Mouse (Mus musculus) granulocyte monocyte progenitor cell, adult 5-6 weeks (primary cell): ENCODE results near the gene Olfr625-ps1. TPM values are rescaled to one million over a fixed set of nuclear protein-coding genes. Genes with fewer than 3 reads are reported as not detected.
A peak's percentile ranks its signal among the peaks of the same experiment; 100 is the strongest.
"Not testable (repeated sequence)": the region's sequence is repeated elsewhere in the genome, so short reads cannot be mapped to it uniquely, and the experiment has no call there.

Source experiments
- ATAC-seq: replicated peaks from 2 replicates; pipeline ENCODE4 v1.8.0; 2016; ENCODE audit warnings: mild to moderate bottlenecking, moderate TSS enrichment, inconsistent platforms; ENCODE audit not compliant: poor library complexity, severe bottlenecking
- total RNA-seq, 2 experiments: library from RNA; stranded (forward) in 1 of 2; stranded (reverse) in 1 of 2; fragments of 200-712, 200-1000 nt in 1 of 2; fragments of >200 nt in 1 of 2; fragmentation: Nextera tagmentation in 1 of 2; gene quantifications; 2 replicates each; pipeline ENCODE4 v1.2.3; 2014 to 2017

Gene Olfr625-ps1
- total RNA-seq (2014; fragmentation: Nextera tagmentation) = not detected in 2 replicates
- not detected in 2 replicates for total RNA-seq (2017)

GRCm38 (mm10) chr7:103682420-103682819 is at the start of gene Olfr625-ps1:
Gene Olfr625-ps1, plus strand, starts transcription at chr7:103682720.
- no peak for ATAC-seq

GRCm38 (mm10) chr7:103636795-103637194 is 45.7 kb upstream of the Olfr625-ps1 start:
- ATAC-seq = no peak

- ATAC-seq = no peak
Observed at GRCm38 (mm10) chr7:103642602-103643001, 39.9 kb upstream of the Olfr625-ps1 start, which contains the start of gene Olfr622. Gene Olfr622, minus strand, starts transcription at chr7:103642702.

GRCm38 (mm10) chr7:103644070-103644469 is 38.5 kb upstream of the Olfr625-ps1 start:
- ATAC-seq = no peak

GRCm38 (mm10) chr7:103663598-103663997 is 18.9 kb upstream of the Olfr625-ps1 start, which contains the start of gene Olfr623:
Gene Olfr623, minus strand, starts transcription at chr7:103663698.
- no peak for ATAC-seq

GRCm38 (mm10) chr7:103671091-103671490 is 11.4 kb upstream of the Olfr625-ps1 start, which contains the start of gene Olfr624:
Gene Olfr624, minus strand, starts transcription at chr7:103671191.
- ATAC-seq = no peak

- no peak for ATAC-seq
Observed at GRCm38 (mm10) chr7:103699469-103699868, 16.9 kb downstream of the Olfr625-ps1 start.

- peak; percentile 68; the same call in 1 of the 2 replicates for ATAC-seq
Observed at GRCm38 (mm10) chr7:103712024-103712423, 29.5 kb downstream of the Olfr625-ps1 start.

GRCm38 (mm10) chr7:103714371-103714770 is 31.9 kb downstream of the Olfr625-ps1 start, which contains the start of gene Olfr243:
Gene Olfr243, plus strand, starts transcription at chr7:103714671.
- ATAC-seq = no peak

- not testable (repeated sequence) for ATAC-seq
Observed at GRCm38 (mm10) chr7:103716398-103716797, 33.9 kb downstream of the Olfr625-ps1 start.

GRCm38 (mm10) chr7:103730074-103730473 is 47.6 kb downstream of the Olfr625-ps1 start, which contains the start of gene Olfr628:
Gene Olfr628, plus strand, starts transcription at chr7:103730374.
- ATAC-seq = no peak

Other genes with a start within 250 kb of the Olfr625-ps1 start
Only the 30 nearest of the 34 such genes appear.
- gene Olfr607, start 218.6 kb upstream of the Olfr625-ps1 start, total RNA-seq (2014; fragmentation: Nextera tagmentation) = not detected in 2 replicates
- not detected in 2 replicates for gene Olfr607, start 218.6 kb upstream of the Olfr625-ps1 start, total RNA-seq (2017)
- gene Olfr608, start 212.8 kb upstream of the Olfr625-ps1 start, total RNA-seq (2014; fragmentation: Nextera tagmentation) = not detected in 2 replicates
- not detected in 2 replicates for gene Olfr608, start 212.8 kb upstream of the Olfr625-ps1 start, total RNA-seq (2017)
- not detected in 2 replicates for gene Olfr609, start 184.7 kb upstream of the Olfr625-ps1 start, total RNA-seq (2014; fragmentation: Nextera tagmentation)
- gene Olfr609, start 184.7 kb upstream of the Olfr625-ps1 start, total RNA-seq (2017) = not detected in 2 replicates
- gene Olfr610, start 170.6 kb upstream of the Olfr625-ps1 start, total RNA-seq (2014; fragmentation: Nextera tagmentation) = not detected in 2 replicates
- not detected in 2 replicates for gene Olfr610, start 170.6 kb upstream of the Olfr625-ps1 start, total RNA-seq (2017)
- not detected in 2 replicates for gene Olfr611, start 161.9 kb upstream of the Olfr625-ps1 start, total RNA-seq (2014; fragmentation: Nextera tagmentation)
- not detected in 2 replicates for gene Olfr611, start 161.9 kb upstream of the Olfr625-ps1 start, total RNA-seq (2017)
- not detected in 2 replicates for gene Olfr612, start 140.0 kb upstream of the Olfr625-ps1 start, total RNA-seq (2014; fragmentation: Nextera tagmentation)
- gene Olfr612, start 140.0 kb upstream of the Olfr625-ps1 start, total RNA-seq (2017) = not detected in 2 replicates
- gene Olfr613, start 134.6 kb upstream of the Olfr625-ps1 start, total RNA-seq (2014; fragmentation: Nextera tagmentation) = not detected in 2 replicates
- gene Olfr613, start 134.6 kb upstream of the Olfr625-ps1 start, total RNA-seq (2017) = not detected in 2 replicates
- not detected in 2 replicates for gene Olfr615, start 126.6 kb upstream of the Olfr625-ps1 start, total RNA-seq (2014; fragmentation: Nextera tagmentation)
- gene Olfr615, start 126.6 kb upstream of the Olfr625-ps1 start, total RNA-seq (2017) = not detected in 2 replicates
- gene Olfr616, start 113.6 kb upstream of the Olfr625-ps1 start, total RNA-seq (2014; fragmentation: Nextera tagmentation) = not detected in 2 replicates
- gene Olfr616, start 113.6 kb upstream of the Olfr625-ps1 start, total RNA-seq (2017) = not detected in 2 replicates
- gene Olfr617, start 109.7 kb upstream of the Olfr625-ps1 start, total RNA-seq (2014; fragmentation: Nextera tagmentation) = not detected in 2 replicates
- gene Olfr617, start 109.7 kb upstream of the Olfr625-ps1 start, total RNA-seq (2017) = not detected in 2 replicates
- not detected in 2 replicates for gene Olfr618, start 92.6 kb upstream of the Olfr625-ps1 start, total RNA-seq (2014; fragmentation: Nextera tagmentation)
- gene Olfr618, start 92.6 kb upstream of the Olfr625-ps1 start, total RNA-seq (2017) = not detected in 2 replicates
- not detected in 2 replicates for gene Olfr619, start 82.1 kb upstream of the Olfr625-ps1 start, total RNA-seq (2014; fragmentation: Nextera tagmentation)
- not detected in 2 replicates for gene Olfr619, start 82.1 kb upstream of the Olfr625-ps1 start, total RNA-seq (2017)
- gene Olfr620, start 70.2 kb upstream of the Olfr625-ps1 start, total RNA-seq (2014; fragmentation: Nextera tagmentation) = not detected in 2 replicates
- not detected in 2 replicates for gene Olfr620, start 70.2 kb upstream of the Olfr625-ps1 start, total RNA-seq (2017)
- gene Olfr622, start 40.0 kb upstream of the Olfr625-ps1 start, total RNA-seq (2014; fragmentation: Nextera tagmentation) = not detected in 2 replicates
- not detected in 2 replicates for gene Olfr622, start 40.0 kb upstream of the Olfr625-ps1 start, total RNA-seq (2017)
- not detected in 2 replicates for gene Olfr623, start 19.0 kb upstream of the Olfr625-ps1 start, total RNA-seq (2014; fragmentation: Nextera tagmentation)
- not detected in 2 replicates for gene Olfr623, start 19.0 kb upstream of the Olfr625-ps1 start, total RNA-seq (2017)
- not detected in 2 replicates for gene Olfr624, start 11.5 kb upstream of the Olfr625-ps1 start, total RNA-seq (2014; fragmentation: Nextera tagmentation)
- gene Olfr624, start 11.5 kb upstream of the Olfr625-ps1 start, total RNA-seq (2017) = not detected in 2 replicates
- not detected in 2 replicates for gene Olfr243, start 32.0 kb downstream of the Olfr625-ps1 start, total RNA-seq (2014; fragmentation: Nextera tagmentation)
- not detected in 2 replicates for gene Olfr243, start 32.0 kb downstream of the Olfr625-ps1 start, total RNA-seq (2017)
- gene Olfr628, start 47.7 kb downstream of the Olfr625-ps1 start, total RNA-seq (2014; fragmentation: Nextera tagmentation) = not detected in 2 replicates
- not detected in 2 replicates for gene Olfr628, start 47.7 kb downstream of the Olfr625-ps1 start, total RNA-seq (2017)
- not detected in 2 replicates for gene Olfr629, start 62.2 kb downstream of the Olfr625-ps1 start, total RNA-seq (2014; fragmentation: Nextera tagmentation)
- not detected in 2 replicates for gene Olfr629, start 62.2 kb downstream of the Olfr625-ps1 start, total RNA-seq (2017)
- not detected in 2 replicates for gene Olfr630, start 74.6 kb downstream of the Olfr625-ps1 start, total RNA-seq (2014; fragmentation: Nextera tagmentation)
- not detected in 2 replicates for gene Olfr630, start 74.6 kb downstream of the Olfr625-ps1 start, total RNA-seq (2017)
- not detected in 2 replicates for gene Olfr69, start 88.9 kb downstream of the Olfr625-ps1 start, total RNA-seq (2014; fragmentation: Nextera tagmentation)
- not detected in 2 replicates for gene Olfr69, start 88.9 kb downstream of the Olfr625-ps1 start, total RNA-seq (2017)
- gene Olfr68, start 97.0 kb downstream of the Olfr625-ps1 start, total RNA-seq (2014; fragmentation: Nextera tagmentation) = not detected in 2 replicates
- gene Olfr68, start 97.0 kb downstream of the Olfr625-ps1 start, total RNA-seq (2017) = not detected in 2 replicates
- not detected in 2 replicates for gene Olfr67, start 109.1 kb downstream of the Olfr625-ps1 start, total RNA-seq (2014; fragmentation: Nextera tagmentation)
- not detected in 2 replicates for gene Olfr67, start 109.1 kb downstream of the Olfr625-ps1 start, total RNA-seq (2017)
- not detected in 2 replicates for gene Hbb-bt, start 131.3 kb downstream of the Olfr625-ps1 start, total RNA-seq (2014; fragmentation: Nextera tagmentation)
- gene Hbb-bt, start 131.3 kb downstream of the Olfr625-ps1 start, total RNA-seq (2017) = not detected in 2 replicates
- gene Hbb-bs, start 145.4 kb downstream of the Olfr625-ps1 start, total RNA-seq (2014; fragmentation: Nextera tagmentation) = not detected in 2 replicates
- 1.6 and 5.2 TPM in 2 replicates for gene Hbb-bs, start 145.4 kb downstream of the Olfr625-ps1 start, total RNA-seq (2017)
- gene Hbb-bh2, start 157.8 kb downstream of the Olfr625-ps1 start, total RNA-seq (2014; fragmentation: Nextera tagmentation) = not detected in 2 replicates
- not detected in 2 replicates for gene Hbb-bh2, start 157.8 kb downstream of the Olfr625-ps1 start, total RNA-seq (2017)
- not detected in 2 replicates for gene Hbb-bh1, start 160.4 kb downstream of the Olfr625-ps1 start, total RNA-seq (2014; fragmentation: Nextera tagmentation)
- gene Hbb-bh1, start 160.4 kb downstream of the Olfr625-ps1 start, total RNA-seq (2017) = not detected in 2 replicates
- not detected in 2 replicates for gene Hbb-y, start 170.5 kb downstream of the Olfr625-ps1 start, total RNA-seq (2014; fragmentation: Nextera tagmentation)
- not detected in 2 replicates for gene Hbb-y, start 170.5 kb downstream of the Olfr625-ps1 start, total RNA-seq (2017)
- gene Olfr66, start 203.5 kb downstream of the Olfr625-ps1 start, total RNA-seq (2014; fragmentation: Nextera tagmentation) = not detected in 2 replicates
- not detected in 2 replicates for gene Olfr66, start 203.5 kb downstream of the Olfr625-ps1 start, total RNA-seq (2017)
- not detected in 2 replicates for gene Olfr64, start 211.8 kb downstream of the Olfr625-ps1 start, total RNA-seq (2014; fragmentation: Nextera tagmentation)
- gene Olfr64, start 211.8 kb downstream of the Olfr625-ps1 start, total RNA-seq (2017) = not detected in 2 replicates